Comparison of ENCODE assay signal across 13 mouse cellular contexts in the genomic region with DNA sequence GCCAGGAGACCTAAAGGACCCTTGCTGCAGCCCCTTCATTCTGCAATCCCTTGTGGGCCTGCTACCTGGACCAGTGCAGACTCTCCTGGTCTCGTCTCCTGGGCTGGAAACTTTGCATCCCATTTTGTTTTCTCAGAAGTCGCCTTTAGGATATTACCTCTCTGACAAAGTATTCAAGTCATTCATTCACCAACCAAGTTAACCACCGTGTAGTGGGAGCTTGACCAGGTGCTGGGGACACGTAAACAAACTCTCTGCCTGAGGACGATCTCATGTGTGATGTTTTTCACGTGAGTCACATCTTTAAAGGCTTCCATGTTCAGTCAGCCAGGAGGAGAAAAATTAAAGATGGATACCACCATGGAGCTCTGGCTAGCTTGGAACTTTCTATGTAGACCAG. TPM values are rescaled to one million over a fixed set of nuclear protein-coding genes. Genes with fewer than 3 reads are reported as not detected.
DNase-seq lines count a peak whose midpoint lies in the region; ATAC-seq and TF ChIP-seq lines count a peak whose summit lies in the region.
"Had no signal": no experiment of that assay in that cellular context is flagged by ENCODE, and none has a peak within 500 bp of the region (broad histone marks: within the 10 kb centered on the region; RNA-seq: fewer than 3 reads in every experiment).

No protein-coding gene starts in this region.

- no peaks in the 10 kb centered on the region for H3K27me3 ChIP-seq in embryonic facial prominence, embryonic 12.5 days
- H3K27me3 ChIP-seq in embryonic facial prominence, embryonic 10.5 days (replicated peaks; ENCODE audit: low read depth, poor library complexity, severe bottlenecking): no peaks in the 10 kb centered on the region
- H3K27me3 ChIP-seq in heart, postnatal 0 days (ENCODE audit: control insufficient read depth, insufficient read depth, low read length): no peaks in the 10 kb centered on the region
- H3K27me3 ChIP-seq in kidney, postnatal 0 days (ENCODE audit: insufficient read depth, low read length): no peaks in the 10 kb centered on the region
- H3K27me3 ChIP-seq in embryonic facial prominence, embryonic 14.5 days (replicated peaks; ENCODE audit: control insufficient read depth, insufficient read depth, low read length): no peaks in the 10 kb centered on the region
- H3K27me3 ChIP-seq: liver, embryonic 15.5 days had no signal

- peaks cover 4% of the 10 kb centered on the region; the same call in 1 of the 2 replicates for H3K4me1 ChIP-seq in embryonic facial prominence, embryonic 12.5 days
- no peaks in the 10 kb centered on the region for H3K4me1 ChIP-seq in embryonic facial prominence, embryonic 10.5 days
- H3K4me1 ChIP-seq in heart, postnatal 0 days (ENCODE audit: control insufficient read depth, insufficient read depth): peaks cover 4% of the 10 kb centered on the region; the same call in 1 of the 2 replicates
- no peaks in the 10 kb centered on the region for H3K4me1 ChIP-seq in kidney, postnatal 0 days (replicated peaks; ENCODE audit: insufficient read depth, low read length)
- H3K4me1 ChIP-seq in embryonic facial prominence, embryonic 14.5 days (ENCODE audit: control insufficient read depth, insufficient read depth, low read length): no peaks in the 10 kb centered on the region; the same call in 1 of the 2 replicates
- H3K4me1 ChIP-seq: liver, embryonic 15.5 days had no signal

- DNase-seq in embryonic facial prominence, embryonic 10.5 days (ENCODE audit: low spot score): no peak
- DNase-seq in heart, postnatal 0 days (ENCODE audit: low spot score): no peak
- no peak for DNase-seq in heart, postnatal 10 days
- DNase-seq in kidney, postnatal 0 days (ENCODE audit: low spot score): no peak
- no peak for DNase-seq in kidney, postnatal 25 days
- no peak for DNase-seq in embryonic facial prominence, embryonic 14.5 days (ENCODE audit: low spot score)
- DNase-seq in cerebellum, adult 11-12 months: no peak
- DNase-seq: cerebellum, adult 2 months; layer of hippocampus, postnatal 36 days had no signal

- no peak overlapping the region for H3K9ac ChIP-seq in embryonic facial prominence, embryonic 12.5 days
- 0 out of 2 replicates have a peak overlapping the region, but pooled peaks have one; percentile 30 for H3K9ac ChIP-seq in heart, postnatal 0 days (replicated peaks; ENCODE audit: low read depth, low read length)
- H3K9ac ChIP-seq in kidney, postnatal 0 days (ENCODE audit: low read depth, low read length): no peak overlapping the region
- no peak overlapping the region for H3K9ac ChIP-seq in embryonic facial prominence, embryonic 14.5 days (ENCODE audit: low read depth, low read length)
- H3K9ac ChIP-seq: liver, embryonic 15.5 days had no signal

- ATAC-seq in embryonic facial prominence, embryonic 12.5 days (ENCODE audit: insufficient number of reproducible peaks, insufficient read depth, low FRiP score, low TSS enrichment): no peak
- 0 out of 2 replicates have a peak, but pooled peaks have one; percentile 14 for ATAC-seq in heart, postnatal 0 days (ENCODE audit: insufficient read depth, low read depth)
- ATAC-seq in kidney, postnatal 0 days (replicated peaks; ENCODE audit: low FRiP score, low read depth): peak; percentile 74
- no peak for ATAC-seq in embryonic facial prominence, embryonic 14.5 days (ENCODE audit: low read depth)

- H3K27ac ChIP-seq in embryonic facial prominence, embryonic 12.5 days: 0 out of 2 replicates have a peak overlapping the region, but pooled peaks have one; percentile 43
- H3K27ac ChIP-seq in embryonic facial prominence, embryonic 10.5 days (replicated peaks): no peak overlapping the region
- 0 out of 2 replicates have a peak overlapping the region, but pooled peaks have one; percentile 1 for H3K27ac ChIP-seq in heart, postnatal 0 days (ENCODE audit: low read depth)
- peak overlapping the region; percentile 60 for H3K27ac ChIP-seq in kidney, postnatal 0 days
- H3K27ac ChIP-seq in embryonic facial prominence, embryonic 14.5 days (replicated peaks; ENCODE audit: low read depth, low read length): peak overlapping the region; percentile 67
- H3K27ac ChIP-seq: liver, embryonic 15.5 days had no signal

- TF ChIP-seq EP300 in heart, postnatal 0 days (IDR thresholded peaks at IDR 0.05; ENCODE audit: low read depth): no peak

- no peak overlapping the region for H3K4me3 ChIP-seq in embryonic facial prominence, embryonic 12.5 days
- no peak overlapping the region for H3K4me3 ChIP-seq in embryonic facial prominence, embryonic 10.5 days
- H3K4me3 ChIP-seq in heart, postnatal 0 days (ENCODE audit: low read depth, low read length): no peak overlapping the region
- H3K4me3 ChIP-seq in kidney, postnatal 0 days (replicated peaks; ENCODE audit: low read depth, low read length): no peak overlapping the region
- H3K4me3 ChIP-seq in embryonic facial prominence, embryonic 14.5 days (ENCODE audit: low read depth, low read length): no peak overlapping the region
- H3K4me3 ChIP-seq: liver, embryonic 15.5 days had no signal

- WGBS in embryonic facial prominence, embryonic 12.5 days: 86% methylated on average over 6 of the region's 6 CpGs
- whole genome bisulfite sequencing in embryonic facial prominence, embryonic 10.5 days: 88% methylated on average over 6 of the region's 6 CpGs
- 80% methylated on average over 6 of the region's 6 CpGs for WGBS in heart, postnatal 0 days
- 64% methylated on average over 6 of the region's 6 CpGs for WGBS in kidney, postnatal 0 days
- WGBS in embryonic facial prominence, embryonic 14.5 days: 64% methylated on average over 6 of the region's 6 CpGs

- peaks cover 12% of the 10 kb centered on the region; the same call in 1 of the 2 replicates for H3K36me3 ChIP-seq in embryonic facial prominence, embryonic 12.5 days
- H3K36me3 ChIP-seq in embryonic facial prominence, embryonic 10.5 days (replicated peaks): peaks cover 24% of the 10 kb centered on the region
- H3K36me3 ChIP-seq in heart, postnatal 0 days (replicated peaks; ENCODE audit: control insufficient read depth, insufficient read depth, low read length): peaks cover 4% of the 10 kb centered on the region; the same call in 1 of the 2 replicates
- peaks cover 4% of the 10 kb centered on the region; the same call in 1 of the 2 replicates for H3K36me3 ChIP-seq in kidney, postnatal 0 days (ENCODE audit: insufficient read depth, low read length)
- H3K36me3 ChIP-seq in embryonic facial prominence, embryonic 14.5 days (ENCODE audit: control insufficient read depth, insufficient read depth, low read length): peaks cover 19% of the 10 kb centered on the region; the same call in 1 of the 2 replicates
- H3K36me3 ChIP-seq: liver, embryonic 15.5 days had no signal

- no peak for TF ChIP-seq CTCF in heart, postnatal 0 days (IDR thresholded peaks at IDR 0.05; ENCODE audit: low read depth)
- TF ChIP-seq CTCF in kidney, postnatal 0 days (IDR thresholded peaks at IDR 0.05; ENCODE audit: low read depth): no peak

- no peaks in the 10 kb centered on the region for H3K9me3 ChIP-seq in embryonic facial prominence, embryonic 12.5 days
- no peaks in the 10 kb centered on the region for H3K9me3 ChIP-seq in embryonic facial prominence, embryonic 10.5 days
- H3K9me3 ChIP-seq in heart, postnatal 0 days (replicated peaks; ENCODE audit: control insufficient read depth, low read length): no peaks in the 10 kb centered on the region
- H3K9me3 ChIP-seq in kidney, postnatal 0 days (replicated peaks; ENCODE audit: low read length): no peaks in the 10 kb centered on the region
- no peaks in the 10 kb centered on the region for H3K9me3 ChIP-seq in embryonic facial prominence, embryonic 14.5 days (ENCODE audit: control insufficient read depth, low read length)
- H3K9me3 ChIP-seq: liver, embryonic 15.5 days had no signal

- intact Hi-C loops in heart, postnatal 10 days (cut with DNase I): no loop called here

- H3K4me2 ChIP-seq in embryonic facial prominence, embryonic 12.5 days (replicated peaks): no peak overlapping the region
- H3K4me2 ChIP-seq in heart, postnatal 0 days (ENCODE audit: low read depth, low read length): no peak overlapping the region
- H3K4me2 ChIP-seq in kidney, postnatal 0 days (ENCODE audit: low read length): no peak overlapping the region
- no peak overlapping the region for H3K4me2 ChIP-seq in embryonic facial prominence, embryonic 14.5 days (ENCODE audit: low read depth, low read length)
- H3K4me2 ChIP-seq: liver, embryonic 15.5 days had no signal

RNA-seq across cellular contexts. Expression of a gene that starts 7.6 kb away (rescaled TPM):
- polyA plus RNA-seq in embryonic facial prominence, embryonic 12.5 days (2016; fragmentation: Nextera tagmentation; extraction: Ambion mirVana): 2.3 and 2.4 TPM in 2 replicates
- polyA plus RNA-seq in embryonic facial prominence, embryonic 10.5 days (2016; fragmentation: Nextera tagmentation; extraction: Ambion mirVana): 1.7 TPM in 2 replicates
- total RNA-seq in heart, postnatal 0 days (2014; rRNA removed; ENCODE audit: low replicate concordance): 2.5 and 4.8 TPM in 2 replicates
- 0.19 and 0.31 TPM in 2 replicates for polyA plus RNA-seq in heart, postnatal 0 days (2015; fragmentation: Nextera tagmentation; extraction: Ambion mirVana)
- 1 to 10 TPM; 5.7 to 8.1 TPM for total RNA-seq in heart, postnatal 10 days (2021)
- polyA plus RNA-seq in kidney, postnatal 0 days (2015; fragmentation: Nextera tagmentation; extraction: Ambion mirVana): 0.87 and 0.94 TPM in 2 replicates
- 1.2 and 1.5 TPM in 2 replicates for polyA plus RNA-seq in embryonic facial prominence, embryonic 14.5 days (2014; fragmentation: Nextera tagmentation; extraction: Ambion mirVana)
- total RNA-seq: monocyte, adult 5-6 weeks; neutrophil, adult 5-6 weeks had no signal

Comparison
In these comparisons a context has a peak if more than half of its experiments do, and no peak if none do; other contexts are left out.
1. ATAC-seq: peak in heart, postnatal 0 days (single experiment) and kidney, postnatal 0 days (single experiment); none in embryonic facial prominence, embryonic 12.5 days (single experiment) and embryonic facial prominence, embryonic 14.5 days (single experiment).